Mouse (Mus musculus): ENCODE results near the gene Tysnd1. TPM values are rescaled to one million over a fixed set of nuclear protein-coding genes. Genes with fewer than 3 reads are reported as not detected.
A peak's percentile ranks its signal among the peaks of the same experiment; 100 is the strongest.

Tysnd1 gene
- total and polyA plus RNA-seq, 3 experiments, result 72.7 to 119 TPM; not detected in 1

DNA sequence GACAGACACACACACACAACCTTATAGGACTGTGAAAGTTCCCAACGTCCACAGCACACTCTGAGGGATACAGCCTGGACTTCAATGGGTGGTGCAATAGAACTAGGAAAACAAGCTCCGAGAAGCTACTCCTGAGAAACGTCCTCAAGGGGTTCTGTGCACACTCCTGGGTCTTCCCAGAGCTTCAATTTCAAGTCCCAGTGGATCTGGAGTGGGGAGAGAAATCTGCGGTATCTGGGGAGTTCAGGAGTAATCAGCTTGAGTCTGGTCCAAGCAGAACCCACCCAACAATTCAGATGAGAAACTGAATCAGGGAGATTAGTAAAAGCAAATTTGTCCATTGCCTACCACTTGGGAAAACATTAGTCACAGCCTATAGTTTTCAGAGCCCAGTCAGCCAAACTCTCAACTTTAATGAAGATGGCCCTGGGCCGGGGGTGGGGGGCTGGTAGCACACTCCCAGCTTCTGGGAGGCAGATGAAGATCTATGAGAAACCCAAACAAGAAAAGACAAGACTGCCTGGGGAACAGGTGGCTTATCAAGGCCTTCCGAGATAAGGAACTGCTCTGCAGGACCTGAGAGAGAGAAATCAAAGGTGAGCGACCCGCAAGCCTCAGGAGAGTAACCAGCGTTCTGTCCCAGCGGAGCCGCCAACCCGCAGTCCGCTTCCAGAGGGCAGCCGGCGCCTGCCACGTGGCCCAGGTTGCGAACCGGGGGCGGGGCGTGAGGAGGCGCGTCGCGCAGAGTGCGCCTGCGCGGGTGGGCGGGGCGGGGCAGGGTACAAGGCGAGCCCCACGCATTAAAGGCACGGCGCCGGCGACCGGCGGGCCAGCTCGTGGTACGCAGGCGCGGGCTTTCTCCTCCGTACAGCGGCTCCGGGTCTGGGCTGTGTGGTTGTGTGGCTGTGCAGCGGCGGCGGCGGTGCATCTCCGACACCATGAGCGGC, 47.3 kb upstream of the Tysnd1 start, which contains the start of gene Ppa1 (continued):
- TF ChIP-seq MYB (IDR thresholded peaks at IDR 0.05; ENCODE audit: low read depth, low read length) (no peak), MXI1 (IDR thresholded peaks at IDR 0.05; ENCODE audit: low read depth, low read length) (peak; percentile 99), E2F4 (IDR thresholded peaks at IDR 0.05; ENCODE audit: borderline replicate concordance, low read depth, low read length) (no peak), NRF1 (IDR thresholded peaks at IDR 0.05; ENCODE audit: insufficient read depth, low read depth, low read length, poor library complexity, severe bottlenecking) (peak; percentile 88)

- H3K79me2 ChIP-seq (ENCODE audit: control insufficient read depth, insufficient read depth, low read length, poor library complexity), result peaks cover 18% of the 10 kb centered on the region
- peak overlapping the region; percentile 95 for H3K9ac ChIP-seq (ENCODE audit: control insufficient read depth, low read depth, low read length, poor library complexity, severe bottlenecking)
- H3K9me3 ChIP-seq (replicated peaks; ENCODE audit: insufficient read depth, low read length), result no peaks in the 10 kb centered on the region
- TF ChIP-seq USF2 (IDR thresholded peaks at IDR 0.05; ENCODE audit: borderline replicate concordance in 1 of 2, insufficient read depth in 1 of 2, low read depth in 1 of 2, low read length in 2 of 2) (no peak), TCF12 (IDR thresholded peaks at IDR 0.05; ENCODE audit: low read depth, low read length) (0 out of 2 replicates have a peak, but pooled peaks have one; percentile 5), BHLHE40 (IDR thresholded peaks at IDR 0.05; ENCODE audit: borderline replicate concordance, low read depth, low read length) (no peak), ETS1 (IDR thresholded peaks at IDR 0.05; ENCODE audit: low read depth, low read length) (no peak), TBP (IDR thresholded peaks at IDR 0.05; ENCODE audit: low read depth, low read length) (0 out of 2 replicates have a peak, but pooled peaks have one; percentile 12), TAL1 (IDR thresholded peaks at IDR 0.05; ENCODE audit: low read length) (peak; percentile 51)
- no peaks in the 10 kb centered on the region for H3K27me3 ChIP-seq (ENCODE audit: control insufficient read depth in 1 of 2, insufficient read depth in 2 of 2, low read length in 2 of 2)
- H3K36me3 ChIP-seq (ENCODE audit: control insufficient read depth in 1 of 2, insufficient read depth in 2 of 2, low read length in 2 of 2), result peaks cover 4 to 15% of the 10 kb centered on the region in 2 experiments; a peak in 3 of 4 replicates
- H3K4me1 ChIP-seq (ENCODE audit: control insufficient read depth in 1 of 2, insufficient read depth in 2 of 2, low read length in 2 of 2), result peaks cover 0 to 10% of the 10 kb centered on the region in 2 experiments; a peak in 3 of 4 replicates
- H3K4me3 ChIP-seq (ENCODE audit: control insufficient read depth in 1 of 2, insufficient read depth in 1 of 2, low read depth in 2 of 2, low read length in 2 of 2), result peak overlapping the region; percentile 82 to 99
- DNase-seq (ENCODE audit: low read depth, low spot score), result peak; percentile 55
- H3K27ac ChIP-seq (ENCODE audit: control insufficient read depth, low read depth, low read length), result peak overlapping the region; percentile 51
These were observed 46.3 kb upstream of the Tysnd1 start for GRCm38 (mm10) chr10:61648737-61649645.

GRCm38 (mm10) chr10:61654105-61654504, 41.2 kb upstream of the Tysnd1 start:
- Histone ChIP-seq H3K4me1 (ENCODE audit: control insufficient read depth in 1 of 2, insufficient read depth in 2 of 2, low read length in 2 of 2) (peaks cover 0 to 4% of the 10 kb centered on the region in 2 experiments; a peak in 2 of 4 replicates), H3K9me3 (replicated peaks; ENCODE audit: insufficient read depth, low read length) (no peaks in the 10 kb centered on the region), H3K79me2 (ENCODE audit: control insufficient read depth, insufficient read depth, low read length, poor library complexity) (peaks cover 16% of the 10 kb centered on the region), H3K27ac (ENCODE audit: control insufficient read depth, low read depth, low read length) (no peak overlapping the region), H3K27me3 (ENCODE audit: control insufficient read depth in 1 of 2, insufficient read depth in 2 of 2, low read length in 2 of 2) (no peaks in the 10 kb centered on the region), H3K9ac (ENCODE audit: control insufficient read depth, low read depth, low read length, poor library complexity, severe bottlenecking) (no peak overlapping the region), H3K4me3 (ENCODE audit: control insufficient read depth in 1 of 2, insufficient read depth in 1 of 2, low read depth in 2 of 2, low read length in 2 of 2) (no peak overlapping the region), H3K36me3 (ENCODE audit: control insufficient read depth in 1 of 2, insufficient read depth in 2 of 2, low read length in 2 of 2) (peaks cover 8 to 13% of the 10 kb centered on the region in 2 experiments)
- DNase-seq (ENCODE audit: low read depth, low spot score), result no peak
- no peak for TF ChIP-seq KAT2A (conservative IDR thresholded peaks at IDR 0.05; ENCODE audit: low read depth, low read length)
- no peak for TF ChIP-seq CHD1 (IDR thresholded peaks at IDR 0.05; ENCODE audit: low read depth, low read length)
- no peak for TF ChIP-seq MAFK (IDR thresholded peaks at IDR 0.05; ENCODE audit: borderline replicate concordance, low read depth, low read length)
- no peak for TF ChIP-seq ELF1 (IDR thresholded peaks at IDR 0.05; ENCODE audit: low read depth, low read length)
- TF ChIP-seq MAX (IDR thresholded peaks at IDR 0.05; ENCODE audit: low read length), result no peak
- no peak for TF ChIP-seq CHD2 (IDR thresholded peaks at IDR 0.05; ENCODE audit: low read length)
- TF ChIP-seq RCOR1 (IDR thresholded peaks at IDR 0.05; ENCODE audit: low read depth, low read length), result no peak
- no peak for TF ChIP-seq ZMIZ1 (IDR thresholded peaks at IDR 0.05; ENCODE audit: low read depth, low read length)
- TF ChIP-seq ZNF384 (IDR thresholded peaks at IDR 0.05; ENCODE audit: low read depth, low read length), result no peak
- no peak for TF ChIP-seq JUND (IDR thresholded peaks at IDR 0.05; ENCODE audit: low read depth, low read length)
- TF ChIP-seq MYC (IDR thresholded peaks at IDR 0.05; ENCODE audit: low read depth, low read length), result no peak
- no peak for TF ChIP-seq TBP (IDR thresholded peaks at IDR 0.05; ENCODE audit: low read depth, low read length)
- TF ChIP-seq POLR2AphosphoS5 (IDR thresholded peaks at IDR 0.05; ENCODE audit: borderline replicate concordance, low read depth, low read length), result no peak
- no peak for TF ChIP-seq UBTF (IDR thresholded peaks at IDR 0.05; ENCODE audit: borderline replicate concordance, insufficient read depth, low read depth, low read length)
- TF ChIP-seq POLR2AphosphoS2 (IDR thresholded peaks at IDR 0.05; ENCODE audit: low read length), result no peak
- no peak for TF ChIP-seq TCF12 (IDR thresholded peaks at IDR 0.05; ENCODE audit: low read depth, low read length)
- TF ChIP-seq SMC3 (IDR thresholded peaks at IDR 0.05; ENCODE audit: low read depth, low read length), result no peak
